Mouse (Mus musculus): ENCODE data around the gene Cx3cr1. TPM values are rescaled to one million over a fixed set of nuclear protein-coding genes. Genes with fewer than 3 reads are reported as not detected.

The Cx3cr1 gene
- polyA plus RNA-seq, 1 experiment from 2014 or later: 2.7 TPM

- ATAC-seq (ENCODE audit: insufficient read depth): no peak
- Histone ChIP-seq H3K4me2 (no peak overlapping the region), H3K4me1 (replicated peaks) (peaks cover 11% of the 10 kb centered on the region; the same call in 1 of the 2 replicates), H3K9ac (no peak overlapping the region), H3K4me3 (replicated peaks) (no peak overlapping the region), H3K27ac (replicated peaks) (no peak overlapping the region), H3K9me3 (replicated peaks) (no peaks in the 10 kb centered on the region), H3K27me3 (no peaks in the 10 kb centered on the region), H3K36me3 (replicated peaks) (no peaks in the 10 kb centered on the region)
- WGBS (ENCODE audit: insufficient replicate concordance): 59% methylated on average over 9 of the region's 9 CpGs
Measured at GRCm38 (mm10) chr9:119958835-119959234, 110.8 kb downstream of the Cx3cr1 start.

- Histone ChIP-seq H3K4me2 (no peak overlapping the region), H3K4me1 (replicated peaks) (no peaks in the 10 kb centered on the region), H3K27me3 (no peaks in the 10 kb centered on the region), H3K27ac (replicated peaks) (no peak overlapping the region), H3K9me3 (replicated peaks) (no peaks in the 10 kb centered on the region), H3K4me3 (replicated peaks) (no peak overlapping the region), H3K9ac (no peak overlapping the region), H3K36me3 (replicated peaks) (no peaks in the 10 kb centered on the region)
- no peak for ATAC-seq (ENCODE audit: insufficient read depth)
- WGBS (ENCODE audit: insufficient replicate concordance): 60% methylated on average over 9 of the region's 9 CpGs
Measured at GRCm38 (mm10) chr9:119951388-119951787, 118.3 kb downstream of the Cx3cr1 start.

GRCm38 (mm10) chr9:119950434-119950833 is 119.2 kb downstream of the Cx3cr1 start:
- H3K36me3 ChIP-seq (replicated peaks): no peaks in the 10 kb centered on the region
- H3K27me3 ChIP-seq: no peaks in the 10 kb centered on the region
- no peak overlapping the region for H3K27ac ChIP-seq (replicated peaks)
- 55% methylated on average over 6 of the region's 6 CpGs for WGBS (ENCODE audit: insufficient replicate concordance)
- H3K9me3 ChIP-seq (replicated peaks): no peaks in the 10 kb centered on the region
- no peaks in the 10 kb centered on the region for H3K4me1 ChIP-seq (replicated peaks)
- H3K4me3 ChIP-seq (replicated peaks): no peak overlapping the region
- ATAC-seq (ENCODE audit: insufficient read depth): no peak
- H3K9ac ChIP-seq: no peak overlapping the region
- H3K4me2 ChIP-seq: no peak overlapping the region

- Histone ChIP-seq H3K4me3 (replicated peaks) (no peak overlapping the region), H3K9me3 (replicated peaks) (no peaks in the 10 kb centered on the region), H3K9ac (no peak overlapping the region), H3K27me3 (no peaks in the 10 kb centered on the region), H3K27ac (replicated peaks) (no peak overlapping the region), H3K36me3 (replicated peaks) (no peaks in the 10 kb centered on the region), H3K4me2 (no peak overlapping the region), H3K4me1 (replicated peaks) (no peaks in the 10 kb centered on the region)
- ATAC-seq (ENCODE audit: insufficient read depth): no peak
- WGBS (ENCODE audit: insufficient replicate concordance): 9% methylated on average over 3 of the region's 3 CpGs
Measured at GRCm38 (mm10) chr9:119948804-119949203, 120.9 kb downstream of the Cx3cr1 start.

DNA sequence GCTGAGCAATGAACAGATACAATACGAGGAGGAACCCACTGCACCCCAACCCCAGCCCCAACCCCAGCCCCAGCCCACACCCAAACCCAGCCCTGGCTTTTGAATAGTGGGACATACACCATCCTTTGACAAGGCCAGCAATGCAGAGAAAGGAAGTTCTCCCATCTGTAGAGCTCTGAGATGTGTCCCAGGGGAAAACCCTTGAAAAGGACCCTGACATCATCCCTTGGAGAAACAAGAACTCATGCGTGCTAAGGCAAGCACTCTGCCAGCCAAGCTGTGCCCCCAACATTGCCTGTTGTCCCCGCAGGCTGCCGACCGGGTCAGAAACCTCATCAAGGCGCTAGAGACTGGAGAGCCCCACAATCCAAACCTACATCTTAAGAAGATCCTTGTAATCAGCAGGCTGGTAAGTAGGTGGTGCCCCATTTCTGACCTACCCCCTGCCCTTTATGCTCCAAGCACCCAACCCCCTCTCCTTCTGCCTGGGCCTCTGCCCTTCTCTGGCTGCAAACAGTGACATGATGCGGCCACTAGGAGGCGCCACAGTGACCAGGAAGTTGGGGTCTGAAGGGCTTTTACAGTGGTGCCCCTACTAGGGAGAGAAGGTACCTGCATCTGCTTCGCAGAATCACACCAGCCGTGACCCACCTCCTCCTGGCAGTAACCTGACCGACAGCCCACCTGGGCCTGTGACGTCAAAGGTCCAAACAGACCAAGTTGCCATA is 124.3 kb downstream of the Cx3cr1 start:
- H3K27ac ChIP-seq (replicated peaks): no peak overlapping the region
- no peak overlapping the region for H3K4me2 ChIP-seq
- no peaks in the 10 kb centered on the region for H3K9me3 ChIP-seq (replicated peaks)
- no peaks in the 10 kb centered on the region for H3K4me1 ChIP-seq (replicated peaks)
- no peaks in the 10 kb centered on the region for H3K36me3 ChIP-seq (replicated peaks)
- H3K9ac ChIP-seq: no peak overlapping the region
- 63% methylated on average over 12 of the region's 12 CpGs for WGBS (ENCODE audit: insufficient replicate concordance)
- no peak overlapping the region for H3K4me3 ChIP-seq (replicated peaks)
- no peaks in the 10 kb centered on the region for H3K27me3 ChIP-seq
- no peak for ATAC-seq (ENCODE audit: insufficient read depth)

DNA sequence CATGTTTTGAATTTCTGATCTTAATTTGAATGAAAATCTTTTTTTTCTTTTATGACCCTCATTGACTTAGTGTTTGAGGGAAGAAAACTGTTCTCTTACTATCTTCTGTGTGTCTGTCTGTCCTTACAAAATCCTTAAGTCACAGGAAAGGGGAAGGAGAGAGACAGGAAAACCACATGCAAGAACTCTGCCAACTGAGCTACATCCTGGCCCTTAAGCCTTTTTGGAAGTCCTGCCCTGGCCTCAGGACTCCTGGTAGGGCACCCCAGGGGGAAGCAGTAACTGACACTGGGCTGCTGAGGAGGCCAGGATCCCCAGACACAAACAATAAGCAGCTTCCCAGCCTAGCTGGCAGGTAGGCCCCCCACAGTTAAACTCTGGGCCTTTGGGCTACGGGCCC is 126.4 kb downstream of the Cx3cr1 start:
- no peak overlapping the region for H3K4me2 ChIP-seq
- ATAC-seq (ENCODE audit: insufficient read depth): no peak
- H3K9me3 ChIP-seq (replicated peaks): no peaks in the 10 kb centered on the region
- H3K27ac ChIP-seq (replicated peaks): no peak overlapping the region; the same call in 1 of the 2 replicates
- 45% methylated on average over 1 of the region's 1 CpGs for WGBS (ENCODE audit: insufficient replicate concordance)
- H3K27me3 ChIP-seq: no peaks in the 10 kb centered on the region
- H3K36me3 ChIP-seq (replicated peaks): no peaks in the 10 kb centered on the region
- H3K4me3 ChIP-seq (replicated peaks): no peak overlapping the region
- H3K4me1 ChIP-seq (replicated peaks): no peaks in the 10 kb centered on the region
- H3K9ac ChIP-seq: no peak overlapping the region

GRCm38 (mm10) chr9:119941861-119942260 is 127.8 kb downstream of the Cx3cr1 start:
- WGBS (ENCODE audit: insufficient replicate concordance): 72% methylated on average over 14 of the region's 14 CpGs
- no peak overlapping the region for H3K9ac ChIP-seq
- H3K27me3 ChIP-seq: no peaks in the 10 kb centered on the region
- no peak overlapping the region for H3K4me2 ChIP-seq
- H3K36me3 ChIP-seq (replicated peaks): no peaks in the 10 kb centered on the region
- no peak for ATAC-seq (ENCODE audit: insufficient read depth)
- H3K4me1 ChIP-seq (replicated peaks): peaks cover 14% of the 10 kb centered on the region
- H3K27ac ChIP-seq (replicated peaks): no peak overlapping the region
- no peaks in the 10 kb centered on the region for H3K9me3 ChIP-seq (replicated peaks)
- no peak overlapping the region for H3K4me3 ChIP-seq (replicated peaks)

GRCm38 (mm10) chr9:119941407-119941806 is 128.3 kb downstream of the Cx3cr1 start:
- WGBS (ENCODE audit: insufficient replicate concordance): 54% methylated on average over 5 of the region's 5 CpGs
- Histone ChIP-seq H3K9ac (no peak overlapping the region), H3K36me3 (replicated peaks) (no peaks in the 10 kb centered on the region), H3K4me2 (no peak overlapping the region), H3K27me3 (no peaks in the 10 kb centered on the region), H3K4me3 (replicated peaks) (no peak overlapping the region), H3K4me1 (replicated peaks) (peaks cover 18% of the 10 kb centered on the region), H3K27ac (replicated peaks) (no peak overlapping the region), H3K9me3 (replicated peaks) (no peaks in the 10 kb centered on the region)
- ATAC-seq (ENCODE audit: insufficient read depth): no peak

- no peak overlapping the region for H3K4me3 ChIP-seq (replicated peaks)
- H3K27me3 ChIP-seq: no peaks in the 10 kb centered on the region
- no peak overlapping the region for H3K27ac ChIP-seq (replicated peaks)
- no peaks in the 10 kb centered on the region for H3K9me3 ChIP-seq (replicated peaks)
- 79% methylated on average over 10 of the region's 10 CpGs for WGBS (ENCODE audit: insufficient replicate concordance)
- H3K9ac ChIP-seq: no peak overlapping the region
- H3K36me3 ChIP-seq (replicated peaks): no peaks in the 10 kb centered on the region
- H3K4me1 ChIP-seq (replicated peaks): peaks cover 30% of the 10 kb centered on the region
- no peak overlapping the region for H3K4me2 ChIP-seq
- no peak for ATAC-seq (ENCODE audit: insufficient read depth)
Measured at GRCm38 (mm10) chr9:119939646-119940045, 130.0 kb downstream of the Cx3cr1 start.

DNA sequence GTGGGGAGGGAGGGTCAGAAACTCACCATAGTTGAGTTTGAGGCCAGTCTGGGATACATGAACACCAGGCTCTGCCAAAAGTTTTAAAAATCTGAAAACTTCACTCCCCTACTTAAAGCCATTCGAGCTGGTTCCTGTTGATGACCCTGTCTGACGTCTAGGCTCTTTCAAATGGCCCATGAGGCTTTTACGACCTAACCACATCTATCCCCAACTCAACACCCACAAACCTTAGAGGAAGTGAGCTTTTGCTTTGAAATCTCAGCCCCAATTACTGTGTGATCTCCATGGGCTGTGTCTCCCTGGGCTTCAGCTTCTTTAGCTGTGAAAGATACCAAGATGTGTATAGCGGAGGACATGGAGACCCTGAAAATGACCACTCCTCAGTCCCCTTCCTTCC is 131.2 kb downstream of the Cx3cr1 start:
- no peak overlapping the region for H3K9ac ChIP-seq
- peaks cover 31% of the 10 kb centered on the region for H3K4me1 ChIP-seq (replicated peaks)
- H3K27me3 ChIP-seq: no peaks in the 10 kb centered on the region
- no peaks in the 10 kb centered on the region for H3K9me3 ChIP-seq (replicated peaks)
- no peak for ATAC-seq (ENCODE audit: insufficient read depth)
- no peak overlapping the region for H3K4me2 ChIP-seq
- no peaks in the 10 kb centered on the region for H3K36me3 ChIP-seq (replicated peaks)
- no peak overlapping the region for H3K4me3 ChIP-seq (replicated peaks)
- H3K27ac ChIP-seq (replicated peaks): no peak overlapping the region
- 37% methylated on average over 4 of the region's 4 CpGs for WGBS (ENCODE audit: insufficient replicate concordance)

- H3K27me3 ChIP-seq: no peaks in the 10 kb centered on the region
- peak within 1 kb of the TSS; percentile 71 for H3K9ac ChIP-seq
- peak within 1 kb of the TSS; percentile 77 for H3K27ac ChIP-seq (replicated peaks)
- peaks cover 44% of the 10 kb centered on the region for H3K4me1 ChIP-seq (replicated peaks)
- H3K4me2 ChIP-seq: peak within 1 kb of the TSS; percentile 92
- WGBS (ENCODE audit: insufficient replicate concordance): 3% methylated on average over 40 of the region's 40 CpGs
- peak within 1 kb of the TSS; percentile 78 for H3K4me3 ChIP-seq (replicated peaks)
- 0 out of 2 replicates have a peak, but pooled peaks cover 4% of the 10 kb centered on the region for H3K36me3 ChIP-seq (replicated peaks)
- peak; percentile 85 for ATAC-seq (ENCODE audit: insufficient read depth)
- no peaks in the 10 kb centered on the region for H3K9me3 ChIP-seq (replicated peaks)
Measured at GRCm38 (mm10) chr9:119937005-119937773, 132.5 kb downstream of the Cx3cr1 start, which contains the start of the genes Gorasp1 and Ttc21a. Gene Gorasp1, minus strand, starts transcription at chr9:119937565. Gene Ttc21a, plus strand, starts transcription at chr9:119937606.
